Mouse (Mus musculus): ENCODE measurements at regions not wholly inside any gene's neighbourhood (a gene's known extent, or its start where the extent isn't known, plus 50 kb on each side); places are given as distances from the start of the nearest gene placed in this dataset.

- no peak for DNase-seq (ENCODE audit: low spot score in 2 of 2)
Measured at GRCm38 (mm10) chr13:53902831-53903230, 152.7 kb downstream of the Drd1 start.

- DNase-seq (ENCODE audit: low spot score in 2 of 2) = no peak
Measured at GRCm38 (mm10) chr13:53900406-53901025, 155.0 kb downstream of the Drd1 start.

- no peak for DNase-seq (ENCODE audit: low spot score in 2 of 2)
Measured at GRCm38 (mm10) chr13:53898351-53898750, 157.2 kb downstream of the Drd1 start.

GRCm38 (mm10) chr13:53897176-53897575 lies 158.3 kb downstream of the Drd1 start:
- no peak for DNase-seq (ENCODE audit: low spot score in 2 of 2)

- DNase-seq (ENCODE audit: low spot score in 2 of 2) = no peak
Measured at GRCm38 (mm10) chr13:53888411-53888810, 167.1 kb downstream of the Drd1 start.

GRCm38 (mm10) chr13:53885756-53886155 lies 169.7 kb downstream of the Drd1 start:
- no peak for DNase-seq (ENCODE audit: low spot score in 2 of 2)

- DNase-seq (ENCODE audit: low spot score in 2 of 2) = no peak
Measured at GRCm38 (mm10) chr13:53883206-53883605, 172.3 kb downstream of the Drd1 start.

GRCm38 (mm10) chr13:53880466-53881250 lies 174.8 kb downstream of the Drd1 start:
- DNase-seq (ENCODE audit: low spot score in 2 of 2) = no peak

GRCm38 (mm10) chr13:53875546-53875945 lies 180.0 kb downstream of the Drd1 start:
- no peak for DNase-seq (ENCODE audit: low spot score in 2 of 2)

- no peak for DNase-seq (ENCODE audit: low spot score in 2 of 2)
Measured at GRCm38 (mm10) chr13:53865323-53865722, 190.2 kb downstream of the Drd1 start.

- no peak for DNase-seq (ENCODE audit: low spot score in 2 of 2)
Measured at GRCm38 (mm10) chr13:53862336-53862735, 193.2 kb downstream of the Drd1 start.

GRCm38 (mm10) chr13:53854196-53854595 lies 201.3 kb downstream of the Drd1 start:
- no peak for DNase-seq (ENCODE audit: low spot score in 2 of 2)

- no peak for DNase-seq (ENCODE audit: low spot score in 2 of 2)
Measured at GRCm38 (mm10) chr13:53850146-53850545, 205.4 kb downstream of the Drd1 start.

GRCm38 (mm10) chr13:53846221-53846620 lies 209.3 kb downstream of the Drd1 start:
- DNase-seq (ENCODE audit: low spot score in 2 of 2) = no peak

GRCm38 (mm10) chr13:53845786-53846185 lies 209.7 kb downstream of the Drd1 start:
- DNase-seq (ENCODE audit: low spot score in 2 of 2) = no peak

- no peak for DNase-seq (ENCODE audit: low spot score in 2 of 2)
Measured at GRCm38 (mm10) chr13:53825957-53826580, 229.4 kb downstream of the Drd1 start.

GRCm38 (mm10) chr13:53822061-53822460 lies 233.4 kb downstream of the Drd1 start:
- no peak for DNase-seq (ENCODE audit: low spot score in 2 of 2)

GRCm38 (mm10) chr13:53815629-53816028 lies 239.9 kb downstream of the Drd1 start:
- no peak for DNase-seq (ENCODE audit: low spot score in 2 of 2)

GRCm38 (mm10) chr13:53814088-53814487 lies 241.4 kb downstream of the Drd1 start:
- DNase-seq (ENCODE audit: low spot score in 2 of 2) = no peak

- no peak for DNase-seq (ENCODE audit: low spot score in 2 of 2)
Measured at GRCm38 (mm10) chr13:53811862-53812261, 243.6 kb downstream of the Drd1 start.

- no peak for DNase-seq (ENCODE audit: low spot score in 2 of 2)
Measured at GRCm38 (mm10) chr13:53811151-53811550, 244.4 kb downstream of the Drd1 start.

GRCm38 (mm10) chr13:53807791-53808525 lies 247.5 kb downstream of the Drd1 start:
- no peak for DNase-seq (ENCODE audit: low spot score in 2 of 2)

Measured in spleen, postnatal 10 days (tissue).